Mouse (Mus musculus) gastrocnemius, postnatal 36 days (tissue): ENCODE measurements around the gene Trpm8. TPM values are rescaled to one million over a fixed set of nuclear protein-coding genes. Genes with fewer than 3 reads are reported as not detected.

Experiments used
- DNase-seq, 2 experiments: peaks; one replicate each; pipeline ENCODE4 v3.0.0; 2022
- intact Hi-C: fragments of 180-260 bp; cut with DNase I; formaldehyde crosslinking; loops from one replicate; pipeline ENCODE4 v1.15.1; 2025
- total RNA-seq, 2 experiments: library from RNA; stranded (reverse); gene quantifications; 2 replicates each; pipeline ENCODE4 v1.2.3; 2021

The Trpm8 gene
- total RNA-seq, 2 experiments from 2014 or later = not detected

GRCm38 (mm10) chr1:88262961-88263360 lies 14.5 kb upstream of the Trpm8 start:
- intact Hi-C loops = no loop called here
- DNase-seq = no peak

- no peak for DNase-seq
Observed at GRCm38 (mm10) chr1:88263778-88264177, 13.7 kb upstream of the Trpm8 start.

GRCm38 (mm10) chr1:88264237-88264868 lies 13.1 kb upstream of the Trpm8 start:
- intact Hi-C loops = no loop called here
- DNase-seq = no peak

More at GRCm38 (mm10) chr1:88263778-88264177, 13.7 kb upstream of the Trpm8 start:
- intact Hi-C loops = no loop called here

- intact Hi-C loops = no loop called here
- peak in 1 of 2 experiments; percentile 29 for DNase-seq
Observed at GRCm38 (mm10) chr1:88264869-88265240, 12.6 kb upstream of the Trpm8 start.

GRCm38 (mm10) chr1:88266123-88266522 lies 11.3 kb upstream of the Trpm8 start:
- intact Hi-C loops = no loop called here
- peak in 1 of 2 experiments; percentile 23 for DNase-seq

- DNase-seq = no peak
- intact Hi-C loops = no loop called here
Observed at GRCm38 (mm10) chr1:88267489-88267888, 10.0 kb upstream of the Trpm8 start.

- peak in 1 of 2 experiments; percentile 17 for DNase-seq
- intact Hi-C loops = no loop called here
Observed at GRCm38 (mm10) chr1:88268070-88268469, 9.4 kb upstream of the Trpm8 start.

GRCm38 (mm10) chr1:88269539-88270309 lies 7.7 kb upstream of the Trpm8 start:
- intact Hi-C loops = no loop called here
- DNase-seq = peak in 1 of 2 experiments; percentile 21

- intact Hi-C loops = no loop called here
- peak in 1 of 2 experiments; percentile 21 for DNase-seq
Observed at GRCm38 (mm10) chr1:88272851-88273250, 4.6 kb upstream of the Trpm8 start.

- peak in 1 of 2 experiments; percentile 24 for DNase-seq
- intact Hi-C loops = no loop called here
Observed at GRCm38 (mm10) chr1:88273326-88273725, 4.1 kb upstream of the Trpm8 start.

GRCm38 (mm10) chr1:88273832-88274231 lies 3.6 kb upstream of the Trpm8 start:
- DNase-seq = no peak
- intact Hi-C loops = no loop called here

GRCm38 (mm10) chr1:88274371-88275077 lies 2.9 kb upstream of the Trpm8 start:
- intact Hi-C loops = no loop called here

GRCm38 (mm10) chr1:88275078-88275680 lies 2.3 kb upstream of the Trpm8 start:
- no peak for DNase-seq
- intact Hi-C loops = no loop called here

More at GRCm38 (mm10) chr1:88274371-88275077, 2.9 kb upstream of the Trpm8 start:
- peak in 1 of 2 experiments; percentile 15 for DNase-seq

GRCm38 (mm10) chr1:88275698-88276523 lies 1.6 kb upstream of the Trpm8 start:
- peak in 1 of 2 experiments; percentile 18 for DNase-seq
- intact Hi-C loops = no loop called here

GRCm38 (mm10) chr1:88276524-88277097 lies 850 bp upstream of the Trpm8 start:
- DNase-seq = peak in 1 of 2 experiments; percentile 5
- intact Hi-C loops = no loop called here

- intact Hi-C loops = no loop called here
- DNase-seq = peak in 1 of 2 experiments; percentile 18
Observed at GRCm38 (mm10) chr1:88277818-88278511, 504 bp downstream of the Trpm8 start.

GRCm38 (mm10) chr1:88279111-88280005 lies 1.9 kb downstream of the Trpm8 start:
- no peak for DNase-seq
- intact Hi-C loops = no loop called here
